Mouse (Mus musculus) liver, embryonic 15.5 days (tissue): Measurements from ENCODE around the gene R3hcc1l. TPM values are rescaled to one million over a fixed set of nuclear protein-coding genes. Genes with fewer than 3 reads are reported as not detected.

Experiments
- ATAC-seq: fragments of 200-750 bp; cut with Nextera tagmentation; 2 replicates; pipeline ENCODE4 v1.8.0; 2017; ENCODE audit warnings: moderate number of reproducible peaks, mild to moderate bottlenecking, moderate library complexity; ENCODE audit not compliant: insufficient read depth
- H3K27ac ChIP-seq: fragments of 300-500 bp; sonication (generic); replicated peaks from 2 replicates; pipeline ENCODE4 v1.5.1; 2015; ENCODE audit warnings: mild to moderate bottlenecking, inconsistent platforms
- H3K27me3 ChIP-seq: fragments of 300-500 bp; sonication (generic); 2 replicates; pipeline ENCODE4 v1.6.1; 2015; ENCODE audit warnings: mild to moderate bottlenecking, inconsistent platforms
- H3K36me3 ChIP-seq: fragments of 300-500 bp; sonication (generic); replicated peaks from 2 replicates; pipeline ENCODE4 v1.6.1; 2015; ENCODE audit warnings: moderate library complexity, mild to moderate bottlenecking, inconsistent platforms
- H3K4me1 ChIP-seq: fragments of 300-500 bp; sonication (generic); replicated peaks from 2 replicates; pipeline ENCODE4 v1.6.1; 2015; ENCODE audit warnings: inconsistent platforms
- H3K4me2 ChIP-seq: fragments of 300-500 bp; sonication (generic); 2 replicates; pipeline ENCODE4 v1.6.1; 2015; ENCODE audit warnings: moderate library complexity, mild to moderate bottlenecking, inconsistent platforms
- H3K4me3 ChIP-seq: fragments of 300-500 bp; sonication (generic); replicated peaks from 2 replicates; pipeline ENCODE4 v1.5.1; 2015; ENCODE audit warnings: mild to moderate bottlenecking, inconsistent platforms
- H3K9ac ChIP-seq: fragments of 300-500 bp; sonication (generic); 2 replicates; pipeline ENCODE4 v1.6.1; 2015; ENCODE audit warnings: moderate library complexity, mild to moderate bottlenecking, inconsistent platforms
- H3K9me3 ChIP-seq: fragments of 300-500 bp; sonication (generic); replicated peaks from 2 replicates; pipeline ENCODE4 v1.6.1; 2016; ENCODE audit warnings: inconsistent platforms
- WGBS: fragments of 180-500 bp; shearing (Covaris S2); methylation state at CpG from one replicate; pipeline ENCODE4 v1.1.7; 2015; ENCODE audit warnings: mixed read lengths; ENCODE audit not compliant: insufficient replicate concordance; 5-methylcytosine and 5-hydroxymethylcytosine counted together
- polyA plus RNA-seq: library from polyadenylated mRNA; unstranded; fragments of >200 nt; fragmentation: Nextera tagmentation; extraction: Ambion mirVana; gene quantifications from 2 replicates; pipeline ENCODE4 v1.2.1, GENCODE M21; 2015

The R3hcc1l gene
- polyA plus RNA-seq, 1 experiment from 2014 or later, result 9.5 TPM

DNA sequence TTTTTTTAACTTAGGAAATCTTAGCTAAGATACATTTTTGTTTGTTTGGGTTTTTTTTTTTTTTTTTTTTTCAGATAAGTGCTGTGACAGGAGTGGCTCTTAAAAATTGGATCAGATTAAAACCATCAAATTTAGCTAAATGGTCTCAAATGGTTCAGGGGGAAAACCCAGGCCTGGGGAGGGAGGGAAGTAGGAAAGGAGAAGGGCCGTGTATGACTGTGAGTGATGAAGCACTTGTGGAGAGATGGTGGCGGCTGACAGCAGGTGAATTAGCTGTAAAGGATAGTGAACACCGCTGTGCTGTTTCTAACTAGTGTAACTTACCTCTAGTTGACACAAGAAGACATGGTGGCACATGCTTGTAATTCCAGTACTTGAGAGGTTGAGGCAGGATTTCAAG lies 40.1 kb downstream of the R3hcc1l start:
- no peak overlapping the region for H3K4me3 ChIP-seq
- no peak overlapping the region for H3K9ac ChIP-seq
- no peaks in the 10 kb centered on the region for H3K9me3 ChIP-seq
- H3K4me1 ChIP-seq, result peaks cover 6% of the 10 kb centered on the region; the same call in 1 of the 2 replicates
- no peak for ATAC-seq
- no peak overlapping the region for H3K4me2 ChIP-seq
- 78% methylated on average over 3 of the region's 3 CpGs for WGBS
- peaks cover 13% of the 10 kb centered on the region for H3K36me3 ChIP-seq
- no peak overlapping the region for H3K27ac ChIP-seq
- no peaks in the 10 kb centered on the region for H3K27me3 ChIP-seq

DNA sequence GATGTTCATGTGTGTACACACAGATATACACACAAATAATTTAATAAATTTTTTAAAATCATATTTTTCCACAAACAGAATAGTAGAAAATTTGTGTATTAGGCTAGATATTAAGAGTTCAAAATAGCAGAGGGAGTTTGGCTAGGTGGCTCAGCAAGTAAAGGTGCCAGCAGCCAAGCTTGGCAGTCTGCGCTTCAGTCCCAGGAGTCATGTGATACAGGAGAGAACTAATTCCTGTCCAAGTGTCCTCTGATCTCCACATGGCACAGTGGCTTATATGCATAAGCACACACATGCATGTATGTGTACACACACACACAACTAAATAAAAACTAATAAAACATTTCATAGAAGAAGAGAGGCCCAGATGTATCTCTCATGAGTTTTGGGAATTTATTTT lies 43.4 kb downstream of the R3hcc1l start:
- Histone ChIP-seq H3K9me3 (no peaks in the 10 kb centered on the region), H3K27me3 (no peaks in the 10 kb centered on the region), H3K27ac (no peak overlapping the region), H3K4me1 (no peaks in the 10 kb centered on the region), H3K9ac (no peak overlapping the region), H3K36me3 (peaks cover 24% of the 10 kb centered on the region), H3K4me3 (no peak overlapping the region), H3K4me2 (no peak overlapping the region)
- WGBS, result 100% methylated on average over 1 of the region's 1 CpGs
- ATAC-seq, result no peak

DNA sequence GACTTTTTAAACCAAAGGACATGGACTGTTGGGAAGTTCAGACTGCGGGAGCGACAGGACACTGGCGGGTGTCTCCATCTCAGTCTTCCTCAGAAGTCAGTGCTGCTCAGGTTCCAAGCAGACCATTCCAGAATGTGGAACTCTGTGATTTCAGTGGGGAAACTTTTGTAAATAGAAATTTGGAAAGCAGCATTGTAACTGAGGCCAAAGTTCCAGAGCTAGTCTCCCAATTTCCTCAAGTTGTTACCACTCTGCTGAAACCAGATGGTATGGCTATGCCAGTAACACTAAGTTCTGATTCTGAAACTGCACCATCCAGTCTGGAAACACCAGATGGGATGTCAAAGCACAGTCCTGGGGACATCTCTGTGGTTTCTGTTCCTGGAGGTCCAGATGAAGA lies 44.4 kb downstream of the R3hcc1l start:
- H3K9me3 ChIP-seq, result no peaks in the 10 kb centered on the region
- no peak overlapping the region for H3K4me2 ChIP-seq
- no peak for ATAC-seq
- no peaks in the 10 kb centered on the region for H3K4me1 ChIP-seq
- no peaks in the 10 kb centered on the region for H3K27me3 ChIP-seq
- no peak overlapping the region for H3K4me3 ChIP-seq
- no peak overlapping the region for H3K9ac ChIP-seq
- no peak overlapping the region for H3K27ac ChIP-seq
- H3K36me3 ChIP-seq, result peaks cover 28% of the 10 kb centered on the region
- 83% methylated on average over 3 of the region's 3 CpGs for WGBS

DNA sequence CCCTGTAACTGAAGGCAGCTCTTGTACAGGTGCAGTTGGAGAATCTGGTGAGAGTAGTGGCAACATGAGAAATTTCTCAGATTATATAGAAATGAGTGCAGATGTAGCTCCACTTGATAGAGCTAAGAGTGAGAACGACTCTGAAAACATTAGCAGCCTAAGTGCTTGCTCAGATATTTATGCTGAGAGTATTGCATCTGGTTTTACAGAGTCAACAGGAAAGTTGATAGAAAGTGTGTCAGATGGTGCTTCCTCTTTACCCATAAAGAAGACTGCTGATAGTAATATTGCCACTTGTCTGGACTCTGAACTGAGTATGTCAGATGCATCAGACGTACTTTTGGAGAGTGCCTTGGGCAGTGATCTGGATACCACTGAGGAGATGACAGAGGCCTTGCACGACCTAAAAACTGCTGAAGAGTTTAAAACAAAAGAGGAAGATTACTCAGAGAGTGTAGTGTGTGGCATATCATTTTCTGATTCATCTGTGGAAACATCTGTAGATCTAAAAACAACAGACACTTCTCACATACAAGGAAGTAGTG lies 45.2 kb downstream of the R3hcc1l start:
- WGBS, result 48% methylated on average over 3 of the region's 3 CpGs
- Histone ChIP-seq H3K4me3 (no peak overlapping the region), H3K27me3 (no peaks in the 10 kb centered on the region), H3K36me3 (peaks cover 28% of the 10 kb centered on the region), H3K9me3 (no peaks in the 10 kb centered on the region), H3K4me2 (no peak overlapping the region), H3K9ac (no peak overlapping the region), H3K4me1 (no peaks in the 10 kb centered on the region), H3K27ac (no peak overlapping the region)
- no peak for ATAC-seq

DNA sequence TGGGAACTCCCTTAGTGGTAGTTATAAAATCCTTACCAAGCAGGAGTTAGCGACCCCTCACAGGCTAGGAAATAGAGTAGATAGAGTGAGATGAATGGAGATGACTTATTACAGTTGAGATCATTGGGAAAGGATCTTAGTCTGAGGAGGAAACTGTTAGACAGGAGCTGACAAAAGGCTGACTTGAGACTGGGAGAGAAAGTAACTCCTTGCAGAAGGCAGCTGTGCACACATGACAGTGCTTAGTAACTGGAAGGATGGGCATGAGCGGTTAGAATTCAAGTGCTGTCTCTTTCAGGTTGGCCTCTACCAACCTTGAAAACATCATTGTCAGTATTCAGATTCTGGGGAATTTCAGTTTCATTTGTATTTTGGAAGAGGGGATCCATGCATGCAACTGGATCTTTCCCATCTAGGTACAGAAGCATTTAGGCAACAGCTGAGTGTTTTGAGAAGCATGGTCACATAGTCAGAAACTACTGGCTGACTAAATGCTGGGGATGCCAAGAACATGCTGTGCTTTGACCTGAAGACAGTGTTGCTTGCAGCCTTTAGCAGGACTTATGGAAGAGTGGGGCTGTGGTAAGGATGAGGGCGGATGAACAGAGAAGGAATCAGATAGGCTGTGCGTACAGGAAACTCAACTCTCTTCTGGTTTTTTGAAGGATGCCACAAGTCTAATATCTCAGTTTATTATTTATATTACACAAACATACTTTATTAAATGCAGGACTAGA lies 47.9 kb downstream of the R3hcc1l start:
- Histone ChIP-seq H3K9ac (no peak overlapping the region), H3K4me3 (no peak overlapping the region), H3K27ac (no peak overlapping the region), H3K27me3 (no peaks in the 10 kb centered on the region), H3K4me2 (no peak overlapping the region), H3K9me3 (no peaks in the 10 kb centered on the region), H3K36me3 (peaks cover 28% of the 10 kb centered on the region), H3K4me1 (no peaks in the 10 kb centered on the region)
- no peak for ATAC-seq
- WGBS, result 81% methylated on average over 4 of the region's 4 CpGs

DNA sequence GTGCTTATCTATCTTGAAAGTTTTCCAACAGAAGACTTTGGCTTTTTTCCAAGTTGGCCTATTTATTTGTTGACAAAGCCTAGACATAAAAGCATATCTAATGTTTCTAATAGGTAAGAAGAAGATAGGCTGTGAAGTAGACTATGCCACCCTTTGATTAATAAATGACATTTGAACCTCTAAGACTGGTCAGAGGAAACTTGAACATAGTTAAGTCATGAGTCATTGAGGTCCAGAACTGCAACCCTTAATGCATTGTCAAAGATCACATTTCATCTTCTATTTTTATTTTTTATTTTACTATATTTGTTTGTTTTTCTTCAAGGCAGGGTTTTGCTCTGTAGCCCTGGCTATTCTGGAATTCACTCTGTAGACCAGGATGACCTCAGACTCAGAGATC lies 48.5 kb downstream of the R3hcc1l start:
- no peak for ATAC-seq
- H3K4me3 ChIP-seq, result no peak overlapping the region
- peaks cover 28% of the 10 kb centered on the region for H3K36me3 ChIP-seq
- H3K4me2 ChIP-seq, result no peak overlapping the region
- H3K9me3 ChIP-seq, result no peaks in the 10 kb centered on the region
- no peak overlapping the region for H3K27ac ChIP-seq
- H3K27me3 ChIP-seq, result no peaks in the 10 kb centered on the region
- H3K4me1 ChIP-seq, result no peaks in the 10 kb centered on the region
- no peak overlapping the region for H3K9ac ChIP-seq

DNA sequence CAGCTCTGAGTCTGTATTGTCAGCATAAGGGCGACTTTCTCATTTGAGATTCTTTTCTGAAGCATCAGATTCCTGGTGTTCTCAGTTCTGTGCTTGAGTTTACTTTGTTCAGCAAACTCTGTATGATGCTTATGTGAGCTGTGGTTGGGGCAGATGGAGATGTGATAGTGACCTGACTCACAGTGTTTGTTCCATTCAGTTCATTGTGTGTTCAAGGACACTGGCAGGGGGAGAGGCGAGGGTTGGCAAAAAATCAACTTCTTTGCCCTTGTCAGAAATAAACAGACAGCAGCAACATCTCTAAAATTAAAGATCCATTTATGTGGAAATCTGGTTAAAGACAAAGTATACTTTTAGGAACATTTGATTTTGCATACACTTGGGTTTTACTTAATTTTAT lies 50.5 kb downstream of the R3hcc1l start:
- peaks cover 12% of the 10 kb centered on the region; the same call in 1 of the 2 replicates for H3K36me3 ChIP-seq
- 68% methylated on average over 2 of the region's 2 CpGs for WGBS

DNA sequence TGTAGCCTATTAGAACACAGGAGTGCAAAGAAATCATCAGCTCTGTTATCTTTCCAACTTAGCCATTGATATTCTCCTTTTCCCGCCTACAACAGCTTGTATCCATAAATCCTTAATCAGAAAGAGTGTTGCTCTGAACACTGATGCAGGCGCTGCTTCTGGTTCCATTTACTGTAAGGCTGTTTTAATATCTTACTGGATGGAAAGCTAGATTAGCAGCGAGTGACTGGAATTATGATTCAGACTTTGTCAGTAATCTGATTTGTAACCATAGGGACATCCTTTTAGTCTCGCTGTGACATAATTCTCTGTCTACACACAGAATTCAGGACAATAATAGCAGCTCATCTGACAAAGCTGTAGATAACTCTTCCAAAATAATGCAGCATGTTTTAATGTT lies 52.7 kb downstream of the R3hcc1l start:
- no peak for ATAC-seq
- Histone ChIP-seq H3K9me3 (no peaks in the 10 kb centered on the region), H3K9ac (no peak overlapping the region), H3K27me3 (no peaks in the 10 kb centered on the region), H3K27ac (no peak overlapping the region), H3K4me2 (no peak overlapping the region), H3K4me1 (peaks cover 6% of the 10 kb centered on the region; the same call in 1 of the 2 replicates), H3K36me3 (0 out of 2 replicates have a peak, but pooled peaks cover 7% of the 10 kb centered on the region), H3K4me3 (no peak overlapping the region)
- WGBS, result 76% methylated on average over 4 of the region's 4 CpGs

More for the DNA sequence above, 50.5 kb downstream of the R3hcc1l start:
- no peak for ATAC-seq
- no peak overlapping the region for H3K27ac ChIP-seq
- H3K4me1 ChIP-seq, result no peaks in the 10 kb centered on the region
- no peak overlapping the region for H3K4me2 ChIP-seq
- H3K9me3 ChIP-seq, result no peaks in the 10 kb centered on the region
- no peak overlapping the region for H3K9ac ChIP-seq
- H3K27me3 ChIP-seq, result no peaks in the 10 kb centered on the region
- H3K4me3 ChIP-seq, result no peak overlapping the region

DNA sequence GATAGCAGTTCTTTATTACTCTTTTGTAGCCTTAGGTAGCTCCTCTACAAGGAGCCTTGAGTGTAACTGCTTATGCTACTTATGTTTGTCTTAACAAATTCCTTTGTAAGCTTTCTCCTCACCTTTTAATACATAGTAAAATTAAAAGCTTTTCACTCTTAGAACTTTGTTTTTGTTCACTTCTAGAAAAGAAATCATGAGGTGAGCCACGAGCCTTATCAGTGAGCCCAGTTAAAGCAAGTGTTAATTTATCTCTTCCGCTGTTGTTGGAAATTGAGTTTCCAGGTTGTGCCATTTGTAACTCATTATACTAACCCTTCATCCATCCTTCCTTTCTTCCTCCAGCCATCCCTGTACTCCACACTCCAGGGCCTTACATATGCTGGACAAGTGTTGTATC lies 56.8 kb downstream of the R3hcc1l start:
- Histone ChIP-seq H3K27me3 (no peaks in the 10 kb centered on the region), H3K4me1 (peaks cover 6% of the 10 kb centered on the region; the same call in 1 of the 2 replicates), H3K27ac (no peak overlapping the region), H3K9me3 (no peaks in the 10 kb centered on the region), H3K4me2 (no peak overlapping the region), H3K36me3 (no peaks in the 10 kb centered on the region), H3K4me3 (no peak overlapping the region), H3K9ac (no peak overlapping the region)
- no peak for ATAC-seq
- WGBS, result 33% methylated on average over 2 of the region's 2 CpGs

DNA sequence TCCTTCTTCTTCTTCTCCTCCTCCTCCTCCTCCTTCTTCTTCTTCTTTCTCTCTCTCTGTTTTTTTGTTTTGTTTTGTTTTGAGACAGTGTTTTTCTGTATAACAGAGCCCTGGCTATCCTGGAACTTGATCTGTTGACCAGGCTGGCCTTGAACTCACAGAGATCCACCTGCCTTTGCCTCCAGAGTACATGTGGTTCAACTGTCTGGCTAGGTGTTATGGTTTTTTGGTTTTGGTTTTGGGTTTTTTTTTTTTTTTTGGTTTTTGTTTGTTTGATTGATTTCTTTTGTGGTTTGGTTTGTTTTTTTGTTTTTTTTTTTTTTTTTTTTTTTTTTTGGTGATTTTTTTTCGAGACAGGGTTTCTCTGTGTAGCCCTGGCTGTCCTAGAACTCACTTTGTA lies 58.3 kb downstream of the R3hcc1l start:
- Histone ChIP-seq H3K27ac (no peak overlapping the region), H3K27me3 (no peaks in the 10 kb centered on the region), H3K4me2 (no peak overlapping the region), H3K9me3 (no peaks in the 10 kb centered on the region), H3K4me3 (no peak overlapping the region), H3K9ac (no peak overlapping the region), H3K4me1 (peaks cover 12% of the 10 kb centered on the region), H3K36me3 (no peaks in the 10 kb centered on the region)
- 61% methylated on average over 1 of the region's 1 CpGs for WGBS
- ATAC-seq, result no peak

DNA sequence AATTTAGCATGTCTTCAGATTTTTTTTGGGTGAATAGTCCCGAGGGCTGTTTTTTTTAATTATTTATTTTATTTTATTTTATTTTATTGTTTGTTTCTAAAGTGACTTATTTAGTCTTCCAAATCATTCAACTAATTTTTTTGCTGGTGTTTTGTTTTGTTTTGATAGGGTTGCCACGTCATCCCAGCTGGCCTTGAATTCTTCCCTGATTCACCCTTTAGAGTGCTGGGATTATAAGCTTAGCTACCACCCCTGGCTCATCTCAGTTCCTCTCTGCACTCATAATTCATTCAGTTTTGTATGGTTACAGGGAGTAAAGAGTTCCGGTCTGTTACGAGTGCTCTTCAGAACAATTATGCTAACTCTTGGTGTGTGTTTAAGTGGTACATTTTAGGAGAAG lies 60.1 kb downstream of the R3hcc1l start:
- WGBS, result 77% methylated on average over 4 of the region's 4 CpGs
- Histone ChIP-seq H3K27ac (no peak overlapping the region), H3K4me1 (peaks cover 25% of the 10 kb centered on the region), H3K9ac (no peak overlapping the region), H3K36me3 (peaks cover 11% of the 10 kb centered on the region; the same call in 1 of the 2 replicates), H3K4me2 (no peak overlapping the region), H3K4me3 (no peak overlapping the region), H3K27me3 (no peaks in the 10 kb centered on the region), H3K9me3 (no peaks in the 10 kb centered on the region)
- no peak for ATAC-seq

DNA sequence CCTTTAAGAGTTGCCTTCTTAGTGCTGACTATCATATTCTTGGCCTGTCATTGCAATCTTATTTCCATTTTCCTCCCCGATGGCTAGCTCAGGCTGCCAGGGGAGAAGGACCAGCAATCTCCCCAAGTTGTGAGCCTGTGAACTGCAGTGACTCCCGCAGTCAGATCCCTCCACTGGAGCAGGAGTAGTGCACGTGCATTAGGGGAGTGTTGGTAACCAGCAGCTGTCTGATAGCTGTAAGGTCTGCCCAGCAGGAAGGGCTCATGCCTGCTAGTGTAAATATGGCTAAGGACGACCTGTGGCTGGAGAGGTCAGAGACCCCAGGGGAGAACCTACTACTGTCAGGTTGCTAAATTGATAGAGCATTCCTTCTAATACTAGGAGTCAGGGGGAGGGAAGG lies 62.1 kb downstream of the R3hcc1l start:
- H3K4me2 ChIP-seq, result no peak overlapping the region
- ATAC-seq, result no peak
- 51% methylated on average over 4 of the region's 4 CpGs for WGBS
- no peaks in the 10 kb centered on the region for H3K27me3 ChIP-seq
- H3K36me3 ChIP-seq, result peaks cover 29% of the 10 kb centered on the region
- no peak overlapping the region for H3K9ac ChIP-seq
- no peak overlapping the region for H3K4me3 ChIP-seq
- no peaks in the 10 kb centered on the region for H3K9me3 ChIP-seq
- peaks cover 32% of the 10 kb centered on the region for H3K4me1 ChIP-seq
- H3K27ac ChIP-seq, result no peak overlapping the region
